Mouse (Mus musculus) thymus, adult 2 months (tissue): ENCODE results near the gene D330020A13Rik. TPM values are rescaled to one million over a fixed set of nuclear protein-coding genes. Genes with fewer than 3 reads are reported as not detected.

Experiments used
- DNase-seq: peaks from one replicate; pipeline ENCODE4 v3.0.0; 2021
- H3K27ac ChIP-seq: fragments of 200-500 bp; 2 replicates; pipeline ENCODE4 v1.5.1; 2012; ENCODE audit warnings: low read length, control low read depth; ENCODE audit not compliant: control insufficient read depth, insufficient read depth
- H3K27me3 ChIP-seq: fragments of 200-500 bp; 2 replicates; pipeline ENCODE4 v1.6.1; 2012; ENCODE audit warnings: mild to moderate bottlenecking, low read length, moderate library complexity, mixed read lengths; ENCODE audit not compliant: control insufficient read depth, insufficient read depth
- H3K36me3 ChIP-seq: fragments of 200-500 bp; 2 replicates; pipeline ENCODE4 v1.6.1; 2012; ENCODE audit warnings: mild to moderate bottlenecking, low read length, moderate library complexity; ENCODE audit not compliant: control insufficient read depth, insufficient read depth
- H3K4me1 ChIP-seq: fragments of 200-500 bp; replicated peaks from 2 replicates; pipeline ENCODE4 v1.6.1; 2012; ENCODE audit warnings: low read length; ENCODE audit not compliant: control insufficient read depth, insufficient read depth
- H3K4me3 ChIP-seq: fragments of 200-500 bp; 2 replicates; pipeline ENCODE4 v1.5.1; 2012; ENCODE audit warnings: mild to moderate bottlenecking, low read length, control low read depth, moderate library complexity; ENCODE audit not compliant: control insufficient read depth, insufficient read depth
- CTCF ChIP-seq: fragments of 200-500 bp; IDR thresholded peaks from 2 replicates; pipeline ENCODE4 v1.5.1; 2012; ENCODE audit warnings: mild to moderate bottlenecking, control low read depth, low read length, moderate library complexity, borderline replicate concordance; ENCODE audit not compliant: control insufficient read depth, poor library complexity, insufficient read depth; ENCODE audit errors: extremely low read depth
- POLR2A ChIP-seq: fragments of 200-500 bp; IDR thresholded peaks from 2 replicates; pipeline ENCODE4 v1.6.1; 2012; ENCODE audit warnings: mild to moderate bottlenecking, low read length, control low read depth, moderate library complexity; ENCODE audit not compliant: control insufficient read depth, poor library complexity, insufficient read depth; ENCODE audit errors: extremely low read depth
- WGBS: fragments of 180-500 bp; shearing (Covaris S2); methylation state at CpG from one replicate; pipeline ENCODE4 v1.1.7; 2018; 5-methylcytosine and 5-hydroxymethylcytosine counted together
- polyA plus RNA-seq: library from polyadenylated mRNA; depleted of rRNA; stranded (reverse); fragments of >200 nt; gene quantifications from 2 replicates; pipeline ENCODE4 v1.2.3, GENCODE M21; 2012

D330020A13Rik gene
- polyA plus RNA-seq, 1 experiment = not detected

DNA sequence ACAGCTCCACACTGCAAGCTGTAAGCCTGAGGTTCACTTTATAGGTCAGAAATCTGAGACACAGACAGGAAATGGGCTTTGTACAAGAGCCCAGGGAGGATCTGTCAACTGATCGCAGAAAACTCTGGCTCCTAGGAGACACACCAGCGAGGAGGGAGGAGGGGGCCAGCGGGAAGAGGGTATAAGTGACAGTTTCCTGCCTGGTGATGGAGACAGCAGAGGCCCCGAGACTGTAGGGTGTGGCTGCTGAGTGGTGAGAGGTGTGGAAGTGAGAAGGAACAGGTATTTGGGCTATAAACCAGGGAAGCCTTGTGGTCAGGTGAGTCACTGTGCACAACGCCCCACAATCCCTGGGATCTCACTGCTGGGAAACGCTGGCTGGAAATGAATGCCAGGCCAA, 30.0 kb upstream of the D330020A13Rik start:
- Histone ChIP-seq H3K27ac (no peak overlapping the region), H3K27me3 (no peaks in the 10 kb centered on the region)

GRCm38 (mm10) chr6:120274181-120274580, 20.0 kb upstream of the D330020A13Rik start:
- no peaks in the 10 kb centered on the region for H3K36me3 ChIP-seq
- H3K4me3 ChIP-seq = no peak overlapping the region
- no peaks in the 10 kb centered on the region for H3K27me3 ChIP-seq
- TF ChIP-seq POLR2A = no peak
- no peak for TF ChIP-seq CTCF
- no peak for DNase-seq
- no peak overlapping the region for H3K27ac ChIP-seq
- 84% methylated on average over 8 of the region's 8 CpGs for WGBS
- no peaks in the 10 kb centered on the region for H3K4me1 ChIP-seq

More for the DNA sequence above, 30.0 kb upstream of the D330020A13Rik start:
- no peak for DNase-seq
- WGBS = 26% methylated on average over 6 of the region's 6 CpGs
- H3K4me1 ChIP-seq = no peaks in the 10 kb centered on the region
- H3K36me3 ChIP-seq = no peaks in the 10 kb centered on the region
- no peak for TF ChIP-seq POLR2A
- TF ChIP-seq CTCF = no peak
- no peak overlapping the region for H3K4me3 ChIP-seq

DNA sequence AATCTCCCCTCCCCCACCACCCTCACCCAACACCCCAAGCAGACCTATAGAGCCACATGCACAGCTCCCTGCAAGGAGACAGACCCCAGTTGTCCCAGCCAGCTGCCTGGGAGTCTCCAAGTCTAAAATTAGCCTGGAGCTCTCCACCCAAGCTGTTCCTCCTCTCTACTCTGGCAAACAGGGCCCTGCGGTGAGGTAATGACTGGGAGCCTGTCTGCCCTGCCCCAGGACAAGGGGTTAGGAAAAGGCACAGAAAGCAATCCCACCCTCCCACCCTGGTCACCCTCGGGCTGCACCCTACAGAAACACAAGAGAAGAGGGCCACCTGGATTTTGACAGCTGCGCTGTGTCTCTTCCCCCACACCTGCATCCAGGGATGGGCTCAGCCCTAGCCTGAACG, 19.3 kb upstream of the D330020A13Rik start:
- H3K4me3 ChIP-seq = no peak overlapping the region
- H3K27me3 ChIP-seq = no peaks in the 10 kb centered on the region
- H3K36me3 ChIP-seq = no peaks in the 10 kb centered on the region
- WGBS = 73% methylated on average over 4 of the region's 4 CpGs
- no peak overlapping the region for H3K27ac ChIP-seq
- TF ChIP-seq POLR2A (no peak), CTCF (no peak)
- no peak for DNase-seq
- H3K4me1 ChIP-seq = no peaks in the 10 kb centered on the region

DNA sequence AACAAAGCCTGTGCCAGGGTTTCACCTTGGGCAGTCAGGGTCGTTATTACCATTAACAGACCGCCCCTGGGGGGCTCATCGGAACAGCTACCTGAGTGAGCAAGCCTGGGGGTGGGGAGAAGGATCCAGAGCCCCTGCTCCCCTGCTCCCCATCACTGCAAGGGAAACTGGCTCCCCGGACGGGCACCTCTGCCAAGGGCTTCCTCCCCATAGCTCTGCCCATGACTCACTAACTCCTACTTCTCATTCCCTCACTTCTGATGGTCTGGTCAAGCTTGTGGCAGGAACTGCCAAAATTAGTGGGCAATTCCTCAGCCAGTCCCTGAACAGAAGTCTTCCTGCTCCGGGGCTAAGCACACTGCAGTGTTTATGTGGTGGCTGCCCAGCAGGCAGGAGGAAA, 18.9 kb upstream of the D330020A13Rik start:
- Histone ChIP-seq H3K27ac (no peak overlapping the region), H3K36me3 (no peaks in the 10 kb centered on the region), H3K4me3 (no peak overlapping the region), H3K4me1 (no peaks in the 10 kb centered on the region), H3K27me3 (no peaks in the 10 kb centered on the region; the same call in 1 of the 2 replicates)
- WGBS = 60% methylated on average over 6 of the region's 6 CpGs
- no peak for TF ChIP-seq POLR2A
- TF ChIP-seq CTCF = no peak
- DNase-seq = no peak

- Histone ChIP-seq H3K36me3 (no peaks in the 10 kb centered on the region), H3K27ac (no peak overlapping the region), H3K4me1 (no peaks in the 10 kb centered on the region), H3K4me3 (no peak overlapping the region), H3K27me3 (no peaks in the 10 kb centered on the region; the same call in 1 of the 2 replicates)
- 82% methylated on average over 7 of the region's 7 CpGs for WGBS
- TF ChIP-seq POLR2A (no peak), CTCF (no peak)
- DNase-seq = no peak
Observed at GRCm38 (mm10) chr6:120276874-120277449, 17.2 kb upstream of the D330020A13Rik start.

DNA sequence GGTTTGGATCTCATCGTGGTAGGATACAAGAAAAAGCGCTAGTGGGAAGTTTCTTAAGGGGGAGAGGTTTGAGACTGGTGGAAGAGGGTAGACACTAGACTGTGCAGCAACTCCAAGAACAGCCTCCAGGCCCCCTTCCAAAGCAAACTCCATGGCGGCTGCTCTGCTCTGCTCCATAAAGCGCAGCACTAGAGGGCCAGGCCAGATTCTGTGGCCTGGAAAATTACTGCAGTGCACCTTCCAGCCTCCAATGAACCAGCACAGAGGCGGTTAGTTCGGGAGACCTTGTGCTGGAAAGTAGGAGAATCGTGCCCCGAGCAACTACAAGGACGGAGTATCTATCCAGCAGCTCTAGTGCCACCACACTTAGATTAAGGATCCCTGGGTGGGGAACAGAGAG, 6.9 kb upstream of the D330020A13Rik start:
- no peak for DNase-seq
- no peaks in the 10 kb centered on the region for H3K36me3 ChIP-seq
- H3K4me1 ChIP-seq = no peaks in the 10 kb centered on the region
- H3K27me3 ChIP-seq = no peaks in the 10 kb centered on the region
- H3K4me3 ChIP-seq = no peak overlapping the region
- no peak overlapping the region for H3K27ac ChIP-seq
- 96% methylated on average over 9 of the region's 9 CpGs for WGBS
- no peak for TF ChIP-seq CTCF
- no peak for TF ChIP-seq POLR2A

DNA sequence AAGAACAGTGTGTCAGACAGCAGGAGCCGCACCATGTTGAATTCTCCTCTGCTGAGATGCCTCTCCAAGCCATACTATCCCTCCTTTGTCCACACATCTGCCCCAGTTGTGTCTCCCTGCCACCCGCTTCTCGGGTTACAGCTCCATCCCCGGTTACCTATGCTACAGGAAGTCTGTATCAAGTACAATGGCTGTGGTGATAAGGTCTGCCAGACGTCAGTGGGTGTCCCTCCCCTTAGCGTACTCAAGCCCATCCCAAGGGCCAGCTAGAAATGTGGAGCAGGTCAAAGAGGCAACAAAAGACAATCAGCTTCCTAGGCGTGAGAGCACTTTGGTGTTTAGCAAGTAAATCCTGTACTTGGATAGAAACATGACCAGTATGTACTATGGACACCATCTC, 5.6 kb upstream of the D330020A13Rik start:
- TF ChIP-seq CTCF = no peak
- TF ChIP-seq POLR2A = no peak
- no peak for DNase-seq
- Histone ChIP-seq H3K4me1 (no peaks in the 10 kb centered on the region), H3K27me3 (no peaks in the 10 kb centered on the region; the same call in 1 of the 2 replicates), H3K27ac (no peak overlapping the region), H3K4me3 (no peak overlapping the region), H3K36me3 (no peaks in the 10 kb centered on the region)
- WGBS = 54% methylated on average over 7 of the region's 7 CpGs
